Mouse (Mus musculus): ENCODE results near the gene Map4. TPM values are rescaled to one million over a fixed set of nuclear protein-coding genes. Genes with fewer than 3 reads are reported as not detected.
A peak's percentile ranks its signal among the peaks of the same experiment; 100 is the strongest.
"Not testable (repeated sequence)": the region's sequence is repeated elsewhere in the genome, so short reads cannot be mapped to it uniquely, and the experiment has no call there.

Gene Map4
- polyA plus RNA-seq, 1 experiment from 2014 or later = 159 TPM

- Histone ChIP-seq H3K36me3 (ENCODE audit: control insufficient read depth, insufficient read depth, low read length) (peaks cover 88% of the 10 kb centered on the region), H3K4me1 (ENCODE audit: control insufficient read depth, insufficient read depth, low read length) (no peaks in the 10 kb centered on the region), H3K27me3 (ENCODE audit: control insufficient read depth, insufficient read depth, low read length) (no peaks in the 10 kb centered on the region), H3K27ac (replicated peaks; ENCODE audit: low read depth, low read length) (no peak overlapping the region), H3K4me2 (ENCODE audit: low read length) (no peak overlapping the region), H3K9me3 (ENCODE audit: control insufficient read depth, low read length) (no peaks in the 10 kb centered on the region), H3K4me3 (replicated peaks; ENCODE audit: low read depth, low read length) (no peak overlapping the region), H3K9ac (replicated peaks; ENCODE audit: low read length) (no peak overlapping the region)
- ATAC-seq (ENCODE audit: low FRiP score, low TSS enrichment) = no peak
- no peak for DNase-seq
- 96% methylated on average over 4 of the region's 4 CpGs for WGBS
These were observed 139.8 kb downstream of the Map4 start for GRCm38 (mm10) chr9:110071011-110071410.

DNA sequence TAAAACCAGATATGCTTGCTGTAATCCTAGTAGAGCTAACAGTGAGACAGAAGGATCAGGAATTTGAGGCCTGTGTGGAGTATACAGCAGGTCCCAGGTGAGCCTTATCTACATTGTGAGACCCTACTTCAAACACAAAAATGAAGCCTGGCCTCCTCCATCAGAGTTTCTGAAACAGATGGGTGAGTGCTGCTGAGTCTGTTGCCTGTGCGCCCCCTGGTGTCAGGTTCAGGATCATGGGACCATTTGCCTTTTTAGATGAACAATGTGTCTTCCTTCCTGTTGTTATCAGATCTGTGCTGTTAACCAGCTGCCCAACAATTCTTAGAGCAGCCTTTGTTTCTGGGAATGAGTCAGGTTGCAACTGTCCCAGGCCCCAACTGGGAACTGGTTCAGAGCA, 140.6 kb downstream of the Map4 start:
- Histone ChIP-seq H3K27ac (replicated peaks; ENCODE audit: low read depth, low read length) (no peak overlapping the region), H3K4me2 (ENCODE audit: low read length) (no peak overlapping the region), H3K36me3 (ENCODE audit: control insufficient read depth, insufficient read depth, low read length) (peaks cover 83% of the 10 kb centered on the region), H3K4me1 (ENCODE audit: control insufficient read depth, insufficient read depth, low read length) (no peaks in the 10 kb centered on the region), H3K9ac (replicated peaks; ENCODE audit: low read length) (no peak overlapping the region), H3K9me3 (ENCODE audit: control insufficient read depth, low read length) (no peaks in the 10 kb centered on the region), H3K4me3 (replicated peaks; ENCODE audit: low read depth, low read length) (no peak overlapping the region), H3K27me3 (ENCODE audit: control insufficient read depth, insufficient read depth, low read length) (no peaks in the 10 kb centered on the region)
- WGBS = 3% methylated on average over 1 of the region's 1 CpGs
- ATAC-seq (ENCODE audit: low FRiP score, low TSS enrichment) (no peak), DNase-seq (peak; percentile 91)

- WGBS = 82% methylated on average over 4 of the region's 7 CpGs
- not testable (repeated sequence) for H3K27me3 ChIP-seq (ENCODE audit: control insufficient read depth, insufficient read depth, low read length); H3K9ac ChIP-seq (replicated peaks; ENCODE audit: low read length); H3K4me1 ChIP-seq (ENCODE audit: control insufficient read depth, insufficient read depth, low read length); H3K27ac ChIP-seq (replicated peaks; ENCODE audit: low read depth, low read length); H3K9me3 ChIP-seq (ENCODE audit: control insufficient read depth, low read length); H3K4me3 ChIP-seq (replicated peaks; ENCODE audit: low read depth, low read length); H3K4me2 ChIP-seq (ENCODE audit: low read length); DNase-seq; ATAC-seq (ENCODE audit: low FRiP score, low TSS enrichment)
- peaks cover 82% of the 10 kb centered on the region for H3K36me3 ChIP-seq (ENCODE audit: control insufficient read depth, insufficient read depth, low read length)
These were observed 145.2 kb downstream of the Map4 start for GRCm38 (mm10) chr9:110076468-110076867.

DNA sequence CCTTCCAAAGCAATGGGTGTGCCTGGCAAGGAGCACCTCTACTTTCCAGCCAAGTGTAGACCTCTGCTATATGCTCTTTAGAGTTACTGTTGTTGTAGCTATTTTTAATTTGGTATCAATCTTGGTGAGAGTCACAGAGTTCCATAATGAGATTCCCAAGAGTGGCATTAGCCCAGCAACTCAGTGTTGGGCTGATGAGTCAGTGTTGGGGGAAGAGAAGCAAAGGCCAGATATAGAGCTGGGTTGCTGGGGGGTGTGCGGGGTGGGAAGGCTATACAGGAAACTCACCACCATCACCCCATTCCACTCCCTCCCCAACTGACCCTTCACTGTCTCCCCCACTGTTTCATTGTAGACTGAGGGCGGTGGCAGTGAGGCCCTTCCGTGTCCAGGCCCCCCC, 149.8 kb downstream of the Map4 start:
- no peak overlapping the region for H3K4me3 ChIP-seq (replicated peaks; ENCODE audit: low read depth, low read length)
- 60% methylated on average over 3 of the region's 3 CpGs for WGBS
- no peaks in the 10 kb centered on the region for H3K9me3 ChIP-seq (ENCODE audit: control insufficient read depth, low read length)
- peaks cover 95% of the 10 kb centered on the region for H3K36me3 ChIP-seq (ENCODE audit: control insufficient read depth, insufficient read depth, low read length)
- no peak for DNase-seq
- H3K4me1 ChIP-seq (ENCODE audit: control insufficient read depth, insufficient read depth, low read length) = no peaks in the 10 kb centered on the region
- ATAC-seq (ENCODE audit: low FRiP score, low TSS enrichment) = no peak
- no peak overlapping the region for H3K9ac ChIP-seq (replicated peaks; ENCODE audit: low read length)
- no peak overlapping the region for H3K4me2 ChIP-seq (ENCODE audit: low read length)
- no peak overlapping the region for H3K27ac ChIP-seq (replicated peaks; ENCODE audit: low read depth, low read length)
- no peaks in the 10 kb centered on the region for H3K27me3 ChIP-seq (ENCODE audit: control insufficient read depth, insufficient read depth, low read length)

- Histone ChIP-seq H3K9ac (replicated peaks; ENCODE audit: low read length) (no peak overlapping the region), H3K9me3 (ENCODE audit: control insufficient read depth, low read length) (no peaks in the 10 kb centered on the region), H3K27me3 (ENCODE audit: control insufficient read depth, insufficient read depth, low read length) (no peaks in the 10 kb centered on the region), H3K4me1 (ENCODE audit: control insufficient read depth, insufficient read depth, low read length) (no peaks in the 10 kb centered on the region), H3K4me2 (ENCODE audit: low read length) (no peak overlapping the region), H3K4me3 (replicated peaks; ENCODE audit: low read depth, low read length) (no peak overlapping the region), H3K36me3 (ENCODE audit: control insufficient read depth, insufficient read depth, low read length) (peaks cover 100% of the 10 kb centered on the region), H3K27ac (replicated peaks; ENCODE audit: low read depth, low read length) (no peak overlapping the region)
- DNase-seq = no peak
- no peak for ATAC-seq (ENCODE audit: low FRiP score, low TSS enrichment)
- WGBS = 90% methylated on average over 25 of the region's 25 CpGs
These were observed 153.1 kb downstream of the Map4 start for GRCm38 (mm10) chr9:110084201-110084964.

DNA sequence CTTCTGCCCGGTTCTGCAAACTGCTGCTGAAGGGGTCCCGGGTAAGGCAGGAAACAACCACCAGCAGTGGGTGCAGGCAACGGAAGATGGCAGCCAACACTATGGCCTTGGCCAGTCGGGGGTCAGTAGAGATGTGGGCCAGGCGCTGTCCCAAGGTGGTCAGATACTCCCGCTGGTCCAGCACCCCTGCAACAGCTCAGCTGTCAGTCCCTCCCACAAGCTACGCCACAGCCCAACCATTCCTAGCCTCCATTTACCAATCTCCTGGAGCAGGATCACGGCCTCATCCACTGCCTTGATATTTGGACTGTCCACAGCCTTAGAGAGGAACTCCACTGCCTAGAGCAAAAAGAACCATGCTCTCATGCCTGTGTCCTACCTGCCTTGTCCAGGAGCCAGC, 154.4 kb downstream of the Map4 start:
- H3K9ac ChIP-seq (replicated peaks; ENCODE audit: low read length) = no peak overlapping the region
- ATAC-seq (ENCODE audit: low FRiP score, low TSS enrichment) (no peak), DNase-seq (no peak)
- H3K4me3 ChIP-seq (replicated peaks; ENCODE audit: low read depth, low read length) = no peak overlapping the region
- no peak overlapping the region for H3K27ac ChIP-seq (replicated peaks; ENCODE audit: low read depth, low read length)
- H3K4me2 ChIP-seq (ENCODE audit: low read length) = no peak overlapping the region
- H3K4me1 ChIP-seq (ENCODE audit: control insufficient read depth, insufficient read depth, low read length) = no peaks in the 10 kb centered on the region
- no peaks in the 10 kb centered on the region for H3K9me3 ChIP-seq (ENCODE audit: control insufficient read depth, low read length)
- 97% methylated on average over 8 of the region's 8 CpGs for WGBS
- peaks cover 100% of the 10 kb centered on the region for H3K36me3 ChIP-seq (ENCODE audit: control insufficient read depth, insufficient read depth, low read length)
- no peaks in the 10 kb centered on the region for H3K27me3 ChIP-seq (ENCODE audit: control insufficient read depth, insufficient read depth, low read length)

GRCm38 (mm10) chr9:110093303-110093702, 162.0 kb downstream of the Map4 start:
- no peak overlapping the region for H3K9ac ChIP-seq (replicated peaks; ENCODE audit: low read length)
- no peak overlapping the region for H3K4me3 ChIP-seq (replicated peaks; ENCODE audit: low read depth, low read length)
- no peak overlapping the region for H3K4me2 ChIP-seq (ENCODE audit: low read length)
- H3K27ac ChIP-seq (replicated peaks; ENCODE audit: low read depth, low read length) = no peak overlapping the region
- H3K9me3 ChIP-seq (ENCODE audit: control insufficient read depth, low read length) = no peaks in the 10 kb centered on the region
- H3K27me3 ChIP-seq (ENCODE audit: control insufficient read depth, insufficient read depth, low read length) = no peaks in the 10 kb centered on the region
- WGBS = 80% methylated on average over 4 of the region's 4 CpGs
- H3K4me1 ChIP-seq (ENCODE audit: control insufficient read depth, insufficient read depth, low read length) = no peaks in the 10 kb centered on the region
- ATAC-seq (ENCODE audit: low FRiP score, low TSS enrichment) (no peak), DNase-seq (no peak)
- H3K36me3 ChIP-seq (ENCODE audit: control insufficient read depth, insufficient read depth, low read length) = peaks cover 96% of the 10 kb centered on the region

DNA sequence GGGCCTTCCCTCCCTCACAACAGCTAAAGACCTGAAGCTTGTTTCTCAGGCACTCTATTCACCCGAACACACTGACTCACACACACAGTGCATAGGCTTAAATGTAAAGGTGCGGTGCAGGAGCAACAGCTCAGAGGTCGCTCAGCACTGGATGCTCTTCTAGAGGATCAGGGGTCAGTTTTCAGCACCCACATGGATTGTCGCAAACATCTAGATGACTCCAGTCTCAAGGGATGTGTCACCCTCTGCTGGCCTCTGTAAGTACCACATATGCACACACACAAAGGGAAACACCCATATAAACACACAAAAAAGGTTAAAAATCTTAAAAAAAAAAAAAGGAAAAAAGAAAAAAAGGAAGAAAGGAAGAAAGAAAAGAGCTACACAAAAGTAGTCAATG, 163.5 kb downstream of the Map4 start:
- ATAC-seq (ENCODE audit: low FRiP score, low TSS enrichment) (no peak), DNase-seq (no peak)
- peaks cover 96% of the 10 kb centered on the region for H3K36me3 ChIP-seq (ENCODE audit: control insufficient read depth, insufficient read depth, low read length)
- no peaks in the 10 kb centered on the region for H3K4me1 ChIP-seq (ENCODE audit: control insufficient read depth, insufficient read depth, low read length)
- H3K27ac ChIP-seq (replicated peaks; ENCODE audit: low read depth, low read length) = no peak overlapping the region
- no peak overlapping the region for H3K9ac ChIP-seq (replicated peaks; ENCODE audit: low read length)
- H3K4me3 ChIP-seq (replicated peaks; ENCODE audit: low read depth, low read length) = no peak overlapping the region
- no peak overlapping the region for H3K4me2 ChIP-seq (ENCODE audit: low read length)
- 97% methylated on average over 4 of the region's 4 CpGs for WGBS
- no peaks in the 10 kb centered on the region for H3K27me3 ChIP-seq (ENCODE audit: control insufficient read depth, insufficient read depth, low read length)
- H3K9me3 ChIP-seq (ENCODE audit: control insufficient read depth, low read length) = no peaks in the 10 kb centered on the region

DNA sequence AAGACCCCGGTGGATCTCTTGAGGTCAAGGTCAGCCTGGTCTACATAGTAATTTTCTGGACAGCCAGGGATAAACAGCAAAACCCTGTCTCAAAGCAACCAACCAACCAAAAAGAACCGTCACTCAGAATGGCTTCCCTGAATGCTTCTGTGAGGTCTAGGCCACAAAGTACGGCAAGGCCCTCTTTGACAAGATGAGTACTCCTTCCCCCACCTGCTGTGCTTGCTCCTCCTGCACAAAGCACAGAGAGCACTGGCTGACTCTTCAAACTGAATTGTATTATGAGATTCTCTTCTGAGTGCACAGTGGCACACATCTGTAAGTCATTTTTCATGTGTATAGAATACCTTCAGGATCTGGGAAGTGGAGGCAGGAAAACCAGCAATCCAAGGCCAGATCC, 166.5 kb downstream of the Map4 start:
- H3K36me3 ChIP-seq (ENCODE audit: control insufficient read depth, insufficient read depth, low read length) = peaks cover 78% of the 10 kb centered on the region

More for the DNA sequence above, 166.5 kb downstream of the Map4 start:
- DNase-seq (no peak), ATAC-seq (ENCODE audit: low FRiP score, low TSS enrichment) (no peak)
- Histone ChIP-seq H3K4me3 (replicated peaks; ENCODE audit: low read depth, low read length) (no peak overlapping the region), H3K4me2 (ENCODE audit: low read length) (no peak overlapping the region), H3K27me3 (ENCODE audit: control insufficient read depth, insufficient read depth, low read length) (no peaks in the 10 kb centered on the region), H3K9me3 (ENCODE audit: control insufficient read depth, low read length) (no peaks in the 10 kb centered on the region), H3K4me1 (ENCODE audit: control insufficient read depth, insufficient read depth, low read length) (no peaks in the 10 kb centered on the region), H3K9ac (replicated peaks; ENCODE audit: low read length) (no peak overlapping the region), H3K27ac (replicated peaks; ENCODE audit: low read depth, low read length) (no peak overlapping the region)
- WGBS = 76% methylated on average over 3 of the region's 3 CpGs

All from midbrain, embryonic 14.5 days (tissue).